Mouse (Mus musculus): ENCODE measurements at regions not wholly inside any gene's neighbourhood (a gene's known extent, or its start where the extent isn't known, plus 50 kb on each side); places are given as distances from the start of the nearest gene placed in this dataset.

- TF ChIP-seq SIN3A (IDR thresholded peaks at IDR 0.05; ENCODE audit: low read length) (no peak), CTCF (IDR thresholded peaks at IDR 0.05 in 2 of 3, conservative IDR thresholded peaks at IDR 0.05 in 1 of 3; ENCODE audit: control insufficient read depth in 1 of 3, insufficient read depth in 1 of 3, low read depth in 2 of 3, low read length in 3 of 3, poor library complexity in 1 of 3, severe bottlenecking in 1 of 3) (no peak), MYB (IDR thresholded peaks at IDR 0.05; ENCODE audit: low read depth, low read length) (no peak), MAX (IDR thresholded peaks at IDR 0.05; ENCODE audit: low read length) (no peak), ZKSCAN1 (IDR thresholded peaks at IDR 0.05; ENCODE audit: low read depth, low read length) (no peak), USF2 (IDR thresholded peaks at IDR 0.05; ENCODE audit: borderline replicate concordance in 1 of 2, insufficient read depth in 1 of 2, low read depth in 1 of 2, low read length in 2 of 2) (no peak), ZC3H11A (IDR thresholded peaks at IDR 0.05; ENCODE audit: low read depth, low read length) (no peak), E2F4 (IDR thresholded peaks at IDR 0.05; ENCODE audit: borderline replicate concordance, low read depth, low read length) (no peak), MXI1 (IDR thresholded peaks at IDR 0.05; ENCODE audit: low read depth, low read length) (no peak), GATA1 (IDR thresholded peaks at IDR 0.05; ENCODE audit: low read depth, low read length) (no peak), ZNF384 (IDR thresholded peaks at IDR 0.05; ENCODE audit: low read depth, low read length) (no peak)
Measured at GRCm38 (mm10) chr9:102782926-102783850, 51.5 kb upstream of the Ryk start.

All from MEL (cell line).